Mouse (Mus musculus) C2C12 (cell line): ENCODE measurements around the gene Vmo1.

Experiments
- CTCF ChIP-seq: IDR thresholded peaks from one replicate; pipeline ENCODE4 v1.5.1; 2011; ENCODE audit not compliant: control insufficient read depth, insufficient read depth, insufficient read length
- FOSL1 ChIP-seq: IDR thresholded peaks from one replicate; pipeline ENCODE4 v1.8.0; 2011; ENCODE audit warnings: mild to moderate bottlenecking, low read length; ENCODE audit not compliant: poor library complexity, insufficient read depth, severe bottlenecking
- MAX ChIP-seq: IDR thresholded peaks from one replicate; pipeline ENCODE4 v1.6.1; 2011; ENCODE audit warnings: mild to moderate bottlenecking, control low read depth
- MYOD1 ChIP-seq: IDR thresholded peaks from one replicate; pipeline ENCODE4 v1.6.1; 2011; ENCODE audit warnings: low read depth; ENCODE audit not compliant: control insufficient read depth, insufficient read length
- MYOG ChIP-seq: IDR thresholded peaks from one replicate; pipeline ENCODE4 v1.6.1; 2011; ENCODE audit not compliant: control insufficient read depth, insufficient read length; ENCODE audit errors: extremely low read depth
- USF1 ChIP-seq: IDR thresholded peaks from one replicate; pipeline ENCODE4 v1.6.1; 2011; ENCODE audit warnings: low read depth, mild to moderate bottlenecking, control low read depth, moderate library complexity

GRCm38 (mm10) chr11:70499566-70500475, 14.6 kb downstream of the Vmo1 start:
- TF ChIP-seq CTCF: no peak
- TF ChIP-seq MAX: no peak
- no peak for TF ChIP-seq USF1
- TF ChIP-seq MYOD1: no peak
- no peak for TF ChIP-seq FOSL1
- TF ChIP-seq MYOG: no peak
